Comparison of ENCODE assay signal across 8 mouse cellular contexts in the genomic region with DNA sequence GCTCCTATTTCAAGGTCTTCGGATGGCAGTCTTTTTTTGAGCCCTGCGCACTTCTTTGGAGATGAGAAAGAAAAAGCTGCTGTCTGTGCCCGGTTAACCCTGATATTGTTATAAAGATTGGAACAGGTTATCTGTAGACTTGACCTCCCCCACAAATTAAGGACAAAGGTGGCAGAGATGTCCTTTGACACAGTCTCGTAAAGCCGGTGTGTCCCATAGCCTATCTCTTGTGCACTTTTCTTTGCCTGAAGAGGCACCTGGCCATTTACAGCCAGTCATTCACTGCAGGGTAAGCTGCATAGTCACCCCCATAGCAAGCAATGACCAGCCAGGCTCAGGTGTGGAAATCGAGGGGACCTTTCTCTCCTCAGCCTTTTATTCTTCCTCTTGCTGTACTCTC. TPM values are rescaled to one million over a fixed set of nuclear protein-coding genes. Genes with fewer than 3 reads are reported as not detected.
DNase-seq lines count a peak whose midpoint lies in the region; ATAC-seq and TF ChIP-seq lines count a peak whose summit lies in the region.

No protein-coding gene starts in this region.

- DNase-seq in neural tube, embryonic 11.5 days (ENCODE audit: low spot score) = no peak
- no peak for DNase-seq in neural tube, embryonic 10.5 days (ENCODE audit: extremely low spot score, low spot score)
- DNase-seq in limb, embryonic 14.5 days (ENCODE audit: low spot score) = no peak
- no peak for DNase-seq in retina, postnatal 1 day
- DNase-seq in thymus, adult 18-20 months = no peak

- TF ChIP-seq POLR2A in limb, embryonic 14.5 days (IDR thresholded peaks at IDR 0.05; ENCODE audit: borderline replicate concordance, extremely low read depth, insufficient read depth, insufficient read length) = no peak

- H3K4me2 ChIP-seq in neural tube, embryonic 11.5 days (ENCODE audit: low read depth) = peak overlapping the region; percentile 66
- peak overlapping the region; percentile 60 for H3K4me2 ChIP-seq in forebrain, embryonic 15.5 days (replicated peaks)
- peak overlapping the region; percentile 71 for H3K4me2 ChIP-seq in limb, embryonic 14.5 days (replicated peaks; ENCODE audit: low read depth, low read length, severe bottlenecking)
- H3K4me2 ChIP-seq in stomach, embryonic 14.5 days (replicated peaks; ENCODE audit: low read depth, low read length) = peak overlapping the region; percentile 62

- no peak overlapping the region for H3K27ac ChIP-seq in neural tube, embryonic 11.5 days (ENCODE audit: low read depth, low read length)
- H3K27ac ChIP-seq in forebrain, embryonic 15.5 days (replicated peaks) = no peak overlapping the region
- no peak overlapping the region for H3K27ac ChIP-seq in limb, embryonic 14.5 days (replicated peaks; ENCODE audit: low read depth, low read length)
- H3K27ac ChIP-seq in stomach, embryonic 14.5 days (ENCODE audit: low read length) = no peak overlapping the region

- H3K9ac ChIP-seq in neural tube, embryonic 11.5 days (ENCODE audit: low read length) = peak overlapping the region; percentile 58; the same call in 1 of the 2 replicates
- peak overlapping the region; percentile 54 for H3K9ac ChIP-seq in forebrain, embryonic 15.5 days (replicated peaks)
- H3K9ac ChIP-seq in limb, embryonic 14.5 days (ENCODE audit: low read depth, low read length, severe bottlenecking) = peak overlapping the region; percentile 59
- H3K9ac ChIP-seq in stomach, embryonic 14.5 days (replicated peaks; ENCODE audit: low read depth, low read length) = no peak overlapping the region

- H3K36me3 ChIP-seq in neural tube, embryonic 11.5 days (ENCODE audit: control insufficient read depth, insufficient read depth, low read length) = no peaks in the 10 kb centered on the region
- no peaks in the 10 kb centered on the region for H3K36me3 ChIP-seq in forebrain, embryonic 15.5 days
- H3K36me3 ChIP-seq in limb, embryonic 14.5 days (ENCODE audit: control insufficient read depth, insufficient read depth, low read length) = no peaks in the 10 kb centered on the region
- H3K36me3 ChIP-seq in stomach, embryonic 14.5 days (ENCODE audit: control insufficient read depth, insufficient read depth, low read length) = no peaks in the 10 kb centered on the region

- no peaks in the 10 kb centered on the region for H3K27me3 ChIP-seq in neural tube, embryonic 11.5 days (ENCODE audit: control insufficient read depth, insufficient read depth, low read length)
- no peaks in the 10 kb centered on the region for H3K27me3 ChIP-seq in forebrain, embryonic 15.5 days
- no peaks in the 10 kb centered on the region for H3K27me3 ChIP-seq in limb, embryonic 14.5 days (ENCODE audit: control insufficient read depth, insufficient read depth, low read length)
- no peaks in the 10 kb centered on the region for H3K27me3 ChIP-seq in stomach, embryonic 14.5 days (ENCODE audit: control insufficient read depth, insufficient read depth, low read length)

- H3K4me3 ChIP-seq in neural tube, embryonic 11.5 days (ENCODE audit: low read depth, low read length) = peak overlapping the region; percentile 70
- peak overlapping the region; percentile 55 for H3K4me3 ChIP-seq in forebrain, embryonic 15.5 days
- H3K4me3 ChIP-seq in limb, embryonic 14.5 days (replicated peaks; ENCODE audit: low read length) = peak overlapping the region; percentile 61
- peak overlapping the region; percentile 58 for H3K4me3 ChIP-seq in stomach, embryonic 14.5 days (ENCODE audit: low read depth, low read length)

- no peaks in the 10 kb centered on the region for H3K4me1 ChIP-seq in neural tube, embryonic 11.5 days (ENCODE audit: control insufficient read depth, insufficient read depth, low read length)
- peaks cover 9% of the 10 kb centered on the region for H3K4me1 ChIP-seq in forebrain, embryonic 15.5 days
- H3K4me1 ChIP-seq in limb, embryonic 14.5 days (ENCODE audit: control insufficient read depth, insufficient read depth, low read length) = peaks cover 8% of the 10 kb centered on the region; the same call in 1 of the 2 replicates
- 0 out of 2 replicates have a peak, but pooled peaks cover 3% of the 10 kb centered on the region for H3K4me1 ChIP-seq in stomach, embryonic 14.5 days (ENCODE audit: control insufficient read depth, insufficient read depth, low read length)

- no peaks in the 10 kb centered on the region for H3K9me3 ChIP-seq in neural tube, embryonic 11.5 days (ENCODE audit: control insufficient read depth, low read length)
- H3K9me3 ChIP-seq in forebrain, embryonic 15.5 days = no peaks in the 10 kb centered on the region
- no peaks in the 10 kb centered on the region for H3K9me3 ChIP-seq in limb, embryonic 14.5 days (ENCODE audit: control insufficient read depth, low read length)
- no peaks in the 10 kb centered on the region for H3K9me3 ChIP-seq in stomach, embryonic 14.5 days (ENCODE audit: control insufficient read depth, low read depth, low read length)

- 52% methylated on average over 6 of the region's 6 CpGs for WGBS in neural tube, embryonic 11.5 days
- WGBS in forebrain, embryonic 15.5 days = 48% methylated on average over 6 of the region's 6 CpGs
- 39% methylated on average over 6 of the region's 6 CpGs for WGBS in limb, embryonic 14.5 days
- 24% methylated on average over 6 of the region's 6 CpGs for WGBS in stomach, embryonic 14.5 days

- no peak for ATAC-seq in neural tube, embryonic 11.5 days (ENCODE audit: insufficient read depth, low FRiP score, low TSS enrichment)
- ATAC-seq in forebrain, embryonic 15.5 days (replicated peaks) = no peak
- ATAC-seq in limb, embryonic 14.5 days (ENCODE audit: low FRiP score, low read depth) = no peak
- ATAC-seq in stomach, embryonic 14.5 days (ENCODE audit: insufficient number of reproducible peaks, insufficient read depth, low FRiP score, low read depth) = no peak
- ATAC-seq in monocyte, adult 5-6 weeks (replicated peaks; ENCODE audit: insufficient number of reproducible peaks, low FRiP score, low TSS enrichment, poor library complexity, severe bottlenecking) = no peak

RNA-seq across cellular contexts. Expression of a gene that starts 0.8 kb away (rescaled TPM):
- polyA plus RNA-seq in neural tube, embryonic 11.5 days (2014; fragmentation: Nextera tagmentation; extraction: Ambion mirVana) = 31.0 and 32.8 TPM in 2 replicates
- 44.2 and 44.7 TPM in 2 replicates for polyA plus RNA-seq in forebrain, embryonic 15.5 days (2015; fragmentation: Nextera tagmentation; extraction: Ambion mirVana)
- 16.6 and 20.7 TPM in 2 replicates for polyA plus RNA-seq in limb, embryonic 14.5 days (2012; rRNA removed)
- 28.2 and 29.1 TPM in 2 replicates for polyA plus RNA-seq in limb, embryonic 14.5 days (2014; fragmentation: Nextera tagmentation; extraction: Ambion mirVana)
- 21.9 and 25.2 TPM in 2 replicates for polyA plus RNA-seq in stomach, embryonic 14.5 days (2014; fragmentation: Nextera tagmentation; extraction: Ambion mirVana)
- 41.3 to 54.1 TPM (median 43.3 TPM) in 3 replicates for total RNA-seq in monocyte, adult 5-6 weeks (2017)

RNA-seq across cellular contexts. Expression of a gene that starts 13.5 kb away (rescaled TPM):
- 54.8 and 55.9 TPM in 2 replicates for polyA plus RNA-seq in neural tube, embryonic 11.5 days (2014; fragmentation: Nextera tagmentation; extraction: Ambion mirVana)
- polyA plus RNA-seq in forebrain, embryonic 15.5 days (2015; fragmentation: Nextera tagmentation; extraction: Ambion mirVana) = 54.3 and 60.8 TPM in 2 replicates
- 46.2 and 48.5 TPM in 2 replicates for polyA plus RNA-seq in limb, embryonic 14.5 days (2012; rRNA removed)
- 35.7 and 39.8 TPM in 2 replicates for polyA plus RNA-seq in limb, embryonic 14.5 days (2014; fragmentation: Nextera tagmentation; extraction: Ambion mirVana)
- polyA plus RNA-seq in stomach, embryonic 14.5 days (2014; fragmentation: Nextera tagmentation; extraction: Ambion mirVana) = 36.2 and 36.8 TPM in 2 replicates
- total RNA-seq in monocyte, adult 5-6 weeks (2017) = 163 to 214 TPM (median 169 TPM) in 3 replicates

RNA-seq across cellular contexts. Expression of a gene that starts 26.5 kb away (rescaled TPM):
- polyA plus RNA-seq in neural tube, embryonic 11.5 days (2014; fragmentation: Nextera tagmentation; extraction: Ambion mirVana) = 64.6 and 69.0 TPM in 2 replicates
- polyA plus RNA-seq in forebrain, embryonic 15.5 days (2015; fragmentation: Nextera tagmentation; extraction: Ambion mirVana) = 40.6 and 42.1 TPM in 2 replicates
- 18.5 and 20.4 TPM in 2 replicates for polyA plus RNA-seq in limb, embryonic 14.5 days (2012; rRNA removed)
- polyA plus RNA-seq in limb, embryonic 14.5 days (2014; fragmentation: Nextera tagmentation; extraction: Ambion mirVana) = 33.6 and 34.1 TPM in 2 replicates
- 30.4 and 33.6 TPM in 2 replicates for polyA plus RNA-seq in stomach, embryonic 14.5 days (2014; fragmentation: Nextera tagmentation; extraction: Ambion mirVana)
- total RNA-seq in monocyte, adult 5-6 weeks (2017) = 13.1 to 24.5 TPM (median 23.8 TPM) in 3 replicates
